Mouse (Mus musculus) neural tube, embryonic 14.5 days (tissue): ENCODE measurements around the gene Pidd1. TPM values are rescaled to one million over a fixed set of nuclear protein-coding genes. Genes with fewer than 3 reads are reported as not detected.
A peak's percentile ranks its signal among the peaks of the same experiment; 100 is the strongest.
"Not testable (repeated sequence)": the region's sequence is repeated elsewhere in the genome, so short reads cannot be mapped to it uniquely, and the experiment has no call there.

Experiments
- ATAC-seq: fragments of 200-750 bp; cut with Nextera tagmentation; 2 replicates; pipeline ENCODE4 v1.8.0; 2017; ENCODE audit warnings: low read depth, mild to moderate bottlenecking, moderate TSS enrichment, moderate library complexity
- H3K27ac ChIP-seq: fragments of 300-500 bp; sonication (generic); 2 replicates; pipeline ENCODE4 v1.5.1; 2014; ENCODE audit warnings: low read depth, mild to moderate bottlenecking, control low read depth, low read length, moderate library complexity, mixed read lengths
- H3K27me3 ChIP-seq: fragments of 300-500 bp; sonication (generic); 2 replicates; pipeline ENCODE4 v1.6.1; 2014; ENCODE audit warnings: low read length; ENCODE audit not compliant: control insufficient read depth, insufficient read depth
- H3K36me3 ChIP-seq: fragments of 300-500 bp; sonication (generic); 2 replicates; pipeline ENCODE4 v1.6.1; 2014; ENCODE audit warnings: low read length, mixed read lengths; ENCODE audit not compliant: control insufficient read depth, insufficient read depth
- H3K4me1 ChIP-seq: fragments of 300-500 bp; sonication (generic); 2 replicates; pipeline ENCODE4 v1.6.1; 2014; ENCODE audit warnings: low read length; ENCODE audit not compliant: control insufficient read depth, insufficient read depth
- H3K4me2 ChIP-seq: fragments of 300-500 bp; sonication (generic); 2 replicates; pipeline ENCODE4 v1.6.1; 2014; ENCODE audit warnings: mild to moderate bottlenecking, low read depth, low read length, control low read depth
- H3K4me3 ChIP-seq: fragments of 300-500 bp; sonication (generic); 2 replicates; pipeline ENCODE4 v1.5.1; 2014; ENCODE audit warnings: low read depth, low read length, control low read depth, mixed read lengths
- H3K9ac ChIP-seq: fragments of 300-500 bp; sonication (generic); replicated peaks from 2 replicates; pipeline ENCODE4 v1.6.1; 2014; ENCODE audit warnings: low read depth, mild to moderate bottlenecking, control low read depth, low read length, mixed read lengths
- H3K9me3 ChIP-seq: fragments of 300-500 bp; sonication (generic); 2 replicates; pipeline ENCODE4 v1.6.1; 2016; ENCODE audit warnings: low read length; ENCODE audit not compliant: control insufficient read depth
- WGBS: fragments of 180-500 bp; shearing (Covaris S2); extraction: QIAGEN DNeasy Blood & Tissue Kit; methylation state at CpG from one replicate; pipeline ENCODE4 v1.1.7; 2014; 5-methylcytosine and 5-hydroxymethylcytosine counted together
- polyA plus RNA-seq: library from polyadenylated mRNA; unstranded; fragments of >200 nt; fragmentation: Nextera tagmentation; extraction: Ambion mirVana; gene quantifications from 2 replicates; pipeline ENCODE4 v1.2.1, GENCODE M21; 2014

The Pidd1 gene
- polyA plus RNA-seq, 1 experiment from 2014 or later = 2.5 TPM

DNA sequence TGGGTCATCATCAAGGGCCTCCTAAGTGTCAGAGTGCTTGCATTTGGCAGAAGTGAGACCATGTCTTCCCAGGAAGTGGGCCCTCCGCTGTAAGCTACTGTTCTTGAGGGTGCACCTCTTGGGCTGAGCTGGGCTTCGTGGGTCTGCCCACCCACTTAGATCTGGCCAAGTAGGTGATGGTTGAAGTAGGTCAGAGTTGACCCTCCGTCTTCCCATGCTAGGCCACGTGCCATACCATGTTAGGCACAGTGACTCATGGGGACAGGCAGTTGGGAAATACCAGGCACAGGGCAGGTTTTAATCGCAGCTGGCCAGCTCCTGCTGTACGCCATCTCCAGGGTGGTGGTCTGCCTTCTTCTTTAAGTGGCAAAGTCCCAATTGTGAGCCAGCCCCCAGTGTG is 12.9 kb upstream of the Pidd1 start:
- 92% methylated on average over 6 of the region's 6 CpGs for WGBS

DNA sequence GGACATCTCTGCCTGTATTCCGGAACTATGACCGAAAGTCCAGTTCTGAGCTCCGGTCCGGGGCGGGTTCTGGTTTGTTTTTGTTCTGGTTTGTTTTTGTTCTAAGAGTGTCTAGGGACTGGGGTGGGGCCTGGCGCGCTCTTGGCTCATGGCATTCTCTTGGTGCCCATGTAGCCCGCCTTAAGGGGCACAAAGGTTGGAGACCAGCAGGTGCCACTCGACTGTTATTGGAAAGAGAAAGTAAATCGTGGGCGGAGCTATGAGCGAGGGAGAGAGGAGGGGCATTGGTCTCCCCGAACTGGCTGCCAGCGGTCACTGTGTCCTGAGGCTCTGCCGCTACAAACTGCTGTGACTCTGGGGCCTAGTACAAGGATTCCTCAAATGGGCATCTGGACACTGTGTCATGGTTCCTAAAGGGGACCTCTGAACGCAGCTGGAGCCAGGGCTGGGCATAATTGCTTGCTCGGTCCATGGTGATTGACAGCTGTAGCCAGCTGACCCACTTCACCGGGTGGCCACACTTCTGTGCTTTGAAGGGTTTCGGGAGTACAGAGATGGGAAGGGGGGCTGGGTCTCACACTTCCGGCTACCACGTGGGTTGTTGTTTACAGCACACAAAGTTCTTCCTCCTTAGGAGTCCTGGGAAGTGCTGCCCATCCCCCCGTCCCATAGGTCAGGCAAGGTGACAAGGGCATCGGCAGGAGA is 11.9 kb upstream of the Pidd1 start:
- Histone ChIP-seq H3K4me1 (peaks cover 10% of the 10 kb centered on the region), H3K9me3 (no peaks in the 10 kb centered on the region), H3K36me3 (peaks cover 16% of the 10 kb centered on the region; the same call in 1 of the 2 replicates), H3K27ac (peak overlapping the region; percentile 10; the same call in 1 of the 2 replicates), H3K4me2 (peak overlapping the region; percentile 71), H3K27me3 (peaks cover 13% of the 10 kb centered on the region), H3K9ac (peak overlapping the region; percentile 55), H3K4me3 (peak overlapping the region; percentile 49)
- ATAC-seq = peak; percentile 41
- 1% methylated on average over 23 of the region's 23 CpGs for WGBS

More for the DNA sequence above, 12.9 kb upstream of the Pidd1 start:
- H3K27ac ChIP-seq = no peak overlapping the region
- peaks cover 9% of the 10 kb centered on the region; the same call in 1 of the 2 replicates for H3K36me3 ChIP-seq
- H3K9me3 ChIP-seq = no peaks in the 10 kb centered on the region
- H3K4me3 ChIP-seq = no peak overlapping the region
- H3K9ac ChIP-seq = no peak overlapping the region
- peaks cover 18% of the 10 kb centered on the region for H3K27me3 ChIP-seq
- ATAC-seq = no peak
- H3K4me1 ChIP-seq = peaks cover 11% of the 10 kb centered on the region
- no peak overlapping the region for H3K4me2 ChIP-seq

DNA sequence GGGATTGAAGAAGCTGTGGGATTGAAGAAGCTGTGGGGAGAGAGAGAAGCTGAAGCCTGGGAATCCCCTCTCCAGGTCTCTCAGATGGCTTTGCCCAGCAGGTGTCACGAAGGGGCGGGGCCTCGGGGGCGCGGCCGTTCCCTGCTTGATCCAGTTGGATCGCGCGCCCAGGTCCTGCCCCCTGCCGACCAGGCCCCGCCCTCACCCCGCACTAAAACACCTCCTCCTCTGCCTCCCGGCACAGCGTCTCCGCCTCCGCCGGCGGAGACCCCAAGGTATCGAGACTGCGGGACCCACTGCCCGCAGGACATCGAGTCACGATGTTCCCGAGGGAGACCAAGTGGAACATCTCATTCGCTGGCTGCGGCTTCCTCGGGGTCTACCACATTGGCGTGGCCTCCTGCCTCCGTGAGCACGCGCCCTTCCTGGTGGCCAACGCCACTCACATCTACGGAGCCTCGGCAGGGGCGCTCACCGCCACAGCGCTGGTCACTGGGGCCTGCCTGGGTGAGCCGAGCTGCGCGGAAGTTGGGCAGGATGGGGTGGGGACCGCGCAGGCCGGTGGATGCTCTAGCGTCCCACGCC is 11.2 kb upstream of the Pidd1 start, which contains the start of gene Pnpla2:
TSS of gene Pnpla2 (plus strand) at position 232 of the 585 bp plus-strand sequence.
- Histone ChIP-seq H3K27ac (peak within 1 kb of the TSS; percentile 10; the same call in 1 of the 2 replicates), H3K4me2 (peak within 1 kb of the TSS; percentile 71), H3K36me3 (peaks cover 20% of the 10 kb centered on the region; the same call in 1 of the 2 replicates), H3K9ac (peak within 1 kb of the TSS; percentile 55), H3K27me3 (peaks cover 8% of the 10 kb centered on the region), H3K4me3 (peak within 1 kb of the TSS; percentile 49), H3K4me1 (peaks cover 10% of the 10 kb centered on the region), H3K9me3 (no peaks in the 10 kb centered on the region)
- WGBS = under 1% methylated on average over 45 of the region's 45 CpGs
- peak; percentile 80 for ATAC-seq

DNA sequence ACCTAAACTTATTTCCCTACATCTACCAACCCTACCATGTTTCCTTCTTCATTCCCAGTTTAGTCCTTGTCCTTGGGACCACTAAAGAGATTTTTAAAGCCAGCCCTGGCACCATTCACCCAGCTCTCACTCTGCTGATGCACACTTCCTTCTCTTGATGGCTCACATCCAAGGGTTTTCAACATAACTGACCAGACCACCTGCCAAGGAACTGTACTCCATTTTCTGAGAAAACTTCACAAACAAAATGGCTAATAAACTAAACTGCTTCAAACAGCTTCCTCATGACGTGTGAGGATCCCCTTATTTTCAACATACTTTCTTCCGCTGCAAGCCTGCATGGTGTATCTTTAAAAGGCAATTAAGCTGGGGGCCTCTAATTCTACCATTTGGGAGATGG is 9.8 kb upstream of the Pidd1 start:
- 81% methylated on average over 2 of the region's 2 CpGs for WGBS
- H3K36me3 ChIP-seq = peaks cover 15% of the 10 kb centered on the region; the same call in 1 of the 2 replicates

DNA sequence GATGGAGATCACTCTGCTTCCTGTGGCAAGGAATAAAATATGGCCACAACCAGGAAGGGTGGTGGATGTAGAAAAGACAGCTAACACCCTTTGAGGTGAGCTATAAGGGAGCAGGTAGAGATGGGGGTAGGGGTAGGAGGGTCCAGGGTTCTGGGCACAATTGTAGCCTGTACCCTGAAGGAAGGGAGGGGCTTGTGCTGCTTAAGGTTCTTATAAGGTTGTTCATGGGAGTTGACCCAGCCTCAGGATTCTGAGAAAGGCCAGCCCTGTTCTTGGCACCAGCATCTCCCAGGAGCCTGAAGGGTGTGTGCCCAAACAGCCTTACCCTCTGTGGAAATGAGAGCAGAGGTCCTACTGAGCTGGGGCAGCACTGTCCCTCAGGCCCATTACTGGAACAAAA is 8.1 kb upstream of the Pidd1 start:
- Histone ChIP-seq H3K4me1 (peaks cover 18% of the 10 kb centered on the region), H3K27me3 (no peaks in the 10 kb centered on the region), H3K27ac (no peak overlapping the region), H3K4me2 (no peak overlapping the region), H3K9ac (no peak overlapping the region), H3K4me3 (no peak overlapping the region), H3K9me3 (no peaks in the 10 kb centered on the region), H3K36me3 (peaks cover 17% of the 10 kb centered on the region; the same call in 1 of the 2 replicates)
- ATAC-seq = no peak

More for the DNA sequence above, 9.8 kb upstream of the Pidd1 start:
- H3K27ac ChIP-seq = no peak overlapping the region
- no peak for ATAC-seq
- no peak overlapping the region for H3K4me2 ChIP-seq
- H3K4me3 ChIP-seq = no peak overlapping the region
- no peak overlapping the region for H3K9ac ChIP-seq
- H3K9me3 ChIP-seq = no peaks in the 10 kb centered on the region
- no peaks in the 10 kb centered on the region for H3K27me3 ChIP-seq
- H3K4me1 ChIP-seq = peaks cover 12% of the 10 kb centered on the region

DNA sequence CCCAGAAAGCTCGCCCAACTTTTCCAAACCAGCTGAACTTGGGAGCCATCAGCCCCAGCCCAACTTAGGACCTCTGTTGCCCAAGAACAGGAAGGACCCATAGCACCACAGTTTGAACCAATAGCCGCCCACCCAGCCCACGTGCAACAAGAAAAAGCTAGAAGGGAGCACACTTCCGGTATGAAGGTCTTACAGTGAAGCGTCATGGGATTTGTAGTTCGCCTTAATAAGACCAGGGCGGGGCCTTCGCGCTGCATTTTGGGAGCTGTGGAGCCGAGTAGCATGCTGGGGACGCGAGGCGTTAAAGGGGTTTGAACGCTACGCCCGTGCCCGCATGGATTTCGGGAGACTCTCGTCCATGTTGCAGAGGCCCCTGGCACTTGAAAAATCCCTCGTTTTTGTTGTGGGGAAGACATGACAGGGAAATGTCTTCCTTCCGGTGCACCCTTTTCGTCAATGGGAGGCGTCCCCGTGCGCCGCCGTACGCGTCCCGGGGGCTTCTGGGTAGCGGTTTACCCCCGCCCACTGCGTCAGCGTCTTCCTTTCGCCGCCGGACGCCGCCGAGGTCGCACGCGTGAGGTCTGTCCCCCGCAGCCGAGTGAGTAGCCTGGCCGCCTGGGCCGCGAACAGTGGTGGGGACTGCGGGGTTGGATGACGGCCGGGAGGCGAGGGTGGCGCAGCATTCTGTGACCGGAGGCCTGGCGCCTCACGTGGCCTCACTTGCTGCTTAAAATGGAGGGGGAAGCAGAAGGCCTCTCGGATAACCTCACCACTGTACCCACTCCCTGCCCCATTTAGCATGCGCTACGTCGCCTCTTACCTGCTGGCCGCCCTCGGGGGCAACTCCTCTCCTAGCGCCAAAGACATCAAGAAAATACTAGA is 3.5 kb upstream of the Pidd1 start, which contains the start of gene Rplp2:
TSS of gene Rplp2 (plus strand) at position 261 of the 882 bp plus-strand sequence.
- WGBS = under 1% methylated on average over 63 of the region's 63 CpGs

DNA sequence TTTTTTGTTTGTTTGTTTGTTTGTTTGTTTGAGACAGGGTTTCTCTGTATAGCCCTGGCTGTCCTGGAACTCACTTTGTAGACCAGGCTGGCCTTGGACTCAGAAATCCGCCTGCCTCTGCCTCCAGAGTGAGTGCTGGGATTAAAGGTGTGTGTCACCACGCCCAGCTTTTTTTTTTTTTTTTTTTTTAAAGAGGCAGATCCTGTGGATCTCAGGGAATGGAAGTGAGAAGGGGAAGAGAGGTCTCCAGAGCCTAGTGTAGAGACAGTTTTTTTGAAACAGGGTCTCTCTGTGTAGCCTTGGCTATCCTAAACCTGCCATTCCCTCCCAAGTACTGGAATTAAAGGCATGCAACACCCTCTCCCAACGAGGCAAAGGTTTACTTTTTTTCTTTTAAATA is 2.5 kb upstream of the Pidd1 start:
- Histone ChIP-seq H3K36me3 (peaks cover 12% of the 10 kb centered on the region; the same call in 1 of the 2 replicates), H3K4me2 (peak overlapping the region; percentile 83; the same call in 1 of the 2 replicates), H3K4me1 (peaks cover 17% of the 10 kb centered on the region; the same call in 1 of the 2 replicates)
- ATAC-seq, H3K27ac ChIP-seq, H3K27me3 ChIP-seq, H3K4me3 ChIP-seq, H3K9me3 ChIP-seq, H3K9ac ChIP-seq: not testable (repeated sequence)
- 94% methylated on average over 3 of the region's 3 CpGs for WGBS

More for the DNA sequence above, 3.5 kb upstream of the Pidd1 start, which contains the start of gene Rplp2:
- H3K36me3 ChIP-seq = peaks cover 17% of the 10 kb centered on the region; the same call in 1 of the 2 replicates
- H3K4me3 ChIP-seq = peak within 1 kb of the TSS; percentile 70
- no peaks in the 10 kb centered on the region for H3K27me3 ChIP-seq
- no peaks in the 10 kb centered on the region for H3K9me3 ChIP-seq
- peak within 1 kb of the TSS; percentile 83 for H3K9ac ChIP-seq
- peak within 1 kb of the TSS; percentile 83 for H3K4me2 ChIP-seq
- H3K27ac ChIP-seq = peak within 1 kb of the TSS; percentile 91
- peaks cover 17% of the 10 kb centered on the region; the same call in 1 of the 2 replicates for H3K4me1 ChIP-seq
- ATAC-seq = peak; percentile 95

DNA sequence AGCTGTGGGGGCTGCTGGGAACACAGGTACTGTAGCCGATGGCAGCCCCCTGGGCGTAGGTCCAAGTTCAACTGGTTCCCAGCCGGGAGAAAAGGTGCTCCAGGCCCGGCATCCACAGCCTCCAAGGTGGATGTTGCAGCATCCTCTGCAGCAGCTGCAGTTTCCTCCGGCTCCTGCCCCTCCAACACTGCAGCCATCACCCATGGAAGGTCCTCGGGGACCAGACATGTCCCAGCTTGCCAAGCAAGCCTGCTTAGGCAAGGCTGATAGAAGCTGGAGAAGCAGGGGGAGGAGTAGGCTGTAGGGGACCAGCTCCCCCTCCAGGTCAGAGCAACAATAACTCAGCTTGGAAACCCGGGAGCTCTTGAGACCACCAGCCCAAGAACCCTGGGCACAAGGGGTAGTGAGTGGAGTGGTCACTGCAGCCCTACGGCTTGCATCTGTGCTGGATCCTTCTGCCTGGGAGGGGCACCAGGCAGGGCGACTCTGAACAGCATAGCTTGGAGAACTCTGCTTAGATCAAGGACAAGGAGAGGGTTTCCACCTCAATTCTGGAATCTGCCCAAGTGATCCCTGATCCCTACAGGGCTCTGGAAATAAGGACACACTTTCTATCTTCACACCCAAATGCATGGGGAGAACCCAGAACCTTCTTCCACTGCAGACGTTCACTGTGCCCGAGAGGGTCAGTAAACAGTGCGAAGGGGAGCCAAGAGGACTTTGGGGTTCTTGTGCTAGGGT is 574 bp downstream of the Pidd1 start:
- 31% methylated on average over 12 of the region's 12 CpGs for WGBS
- no peak overlapping the region for H3K27ac ChIP-seq
- H3K27me3 ChIP-seq = no peaks in the 10 kb centered on the region
- H3K4me1 ChIP-seq = peaks cover 11% of the 10 kb centered on the region; the same call in 1 of the 2 replicates
- H3K36me3 ChIP-seq = no peaks in the 10 kb centered on the region
- peak overlapping the region; percentile 15 for H3K4me3 ChIP-seq
- H3K4me2 ChIP-seq = peak overlapping the region; percentile 51
- H3K9me3 ChIP-seq = no peaks in the 10 kb centered on the region
- peak overlapping the region; percentile 0; the same call in 1 of the 2 replicates for H3K9ac ChIP-seq
- no peak for ATAC-seq
